Mouse (Mus musculus): ENCODE data around the gene Eepd1.
"Not testable (repeated sequence)": the region's sequence is repeated elsewhere in the genome, so short reads cannot be mapped to it uniquely, and the experiment has no call there.

Eepd1 gene

GRCm38 (mm10) chr9:25481344-25482095, at the start of gene Eepd1:
Eepd1 (plus strand) TSS chr9:25481547.
- DNase-seq (ENCODE audit: low spot score in 2 of 2), result peak; percentile 93 to 96

- no peak for DNase-seq (ENCODE audit: low spot score in 2 of 2)
Measured at GRCm38 (mm10) chr9:25438836-25439235, 42.5 kb upstream of the Eepd1 start.

GRCm38 (mm10) chr9:25440046-25440445, 41.3 kb upstream of the Eepd1 start:
- DNase-seq (ENCODE audit: low spot score in 2 of 2), result not testable (repeated sequence)

- no peak for DNase-seq (ENCODE audit: low spot score in 2 of 2)
Measured at GRCm38 (mm10) chr9:25442041-25442440, 39.3 kb upstream of the Eepd1 start.

- DNase-seq (ENCODE audit: low spot score in 2 of 2), result no peak
Measured at GRCm38 (mm10) chr9:25443029-25443428, 38.3 kb upstream of the Eepd1 start.

GRCm38 (mm10) chr9:25443546-25443945, 37.8 kb upstream of the Eepd1 start:
- no peak for DNase-seq (ENCODE audit: low spot score in 2 of 2)

- no peak for DNase-seq (ENCODE audit: low spot score in 2 of 2)
Measured at GRCm38 (mm10) chr9:25450394-25450793, 31.0 kb upstream of the Eepd1 start.

GRCm38 (mm10) chr9:25455027-25455426, 26.3 kb upstream of the Eepd1 start:
- DNase-seq (ENCODE audit: low spot score in 2 of 2), result no peak

- DNase-seq (ENCODE audit: low spot score in 2 of 2), result no peak
Measured at GRCm38 (mm10) chr9:25460835-25461555, 20.4 kb upstream of the Eepd1 start.

GRCm38 (mm10) chr9:25464305-25464704, 17.0 kb upstream of the Eepd1 start:
- no peak for DNase-seq (ENCODE audit: low spot score in 2 of 2)

GRCm38 (mm10) chr9:25479392-25480020, 1.8 kb upstream of the Eepd1 start:
- no peak for DNase-seq (ENCODE audit: low spot score in 2 of 2)

GRCm38 (mm10) chr9:25480676-25481075, 671 bp upstream of the Eepd1 start:
- no peak for DNase-seq (ENCODE audit: low spot score in 2 of 2)

- DNase-seq (ENCODE audit: low spot score in 2 of 2), result no peak
Measured at GRCm38 (mm10) chr9:25482322-25482998, 1.1 kb downstream of the Eepd1 start.

GRCm38 (mm10) chr9:25482999-25483347, 1.6 kb downstream of the Eepd1 start:
- DNase-seq (ENCODE audit: low spot score in 2 of 2), result no peak

- DNase-seq (ENCODE audit: low spot score in 2 of 2), result no peak
Measured at GRCm38 (mm10) chr9:25483931-25484618, 2.7 kb downstream of the Eepd1 start.

GRCm38 (mm10) chr9:25484619-25484986, 3.3 kb downstream of the Eepd1 start:
- DNase-seq (ENCODE audit: low spot score in 2 of 2), result no peak

- DNase-seq (ENCODE audit: low spot score in 2 of 2), result no peak
Measured at GRCm38 (mm10) chr9:25485006-25485405, 3.7 kb downstream of the Eepd1 start.

- DNase-seq (ENCODE audit: low spot score in 2 of 2), result no peak
Measured at GRCm38 (mm10) chr9:25485406-25485805, 4.1 kb downstream of the Eepd1 start.

GRCm38 (mm10) chr9:25486246-25486807, 5.0 kb downstream of the Eepd1 start:
- no peak for DNase-seq (ENCODE audit: low spot score in 2 of 2)

- DNase-seq (ENCODE audit: low spot score in 2 of 2), result peak in 1 of 2 experiments; percentile 55
Measured at GRCm38 (mm10) chr9:25487446-25488110, 6.2 kb downstream of the Eepd1 start.

- DNase-seq (ENCODE audit: low spot score in 2 of 2), result no peak
Measured at GRCm38 (mm10) chr9:25488581-25488980, 7.2 kb downstream of the Eepd1 start.

All from urinary bladder, postnatal 4 days (tissue).